Mouse (Mus musculus): Measurements from ENCODE around the gene Scn8a. TPM values are rescaled to one million over a fixed set of nuclear protein-coding genes. Genes with fewer than 3 reads are reported as not detected.
A peak's percentile ranks its signal among the peaks of the same experiment; 100 is the strongest.

Scn8a gene
- total and polyA plus RNA-seq, 3 experiments: 0.02 TPM; not detected in 2

DNA sequence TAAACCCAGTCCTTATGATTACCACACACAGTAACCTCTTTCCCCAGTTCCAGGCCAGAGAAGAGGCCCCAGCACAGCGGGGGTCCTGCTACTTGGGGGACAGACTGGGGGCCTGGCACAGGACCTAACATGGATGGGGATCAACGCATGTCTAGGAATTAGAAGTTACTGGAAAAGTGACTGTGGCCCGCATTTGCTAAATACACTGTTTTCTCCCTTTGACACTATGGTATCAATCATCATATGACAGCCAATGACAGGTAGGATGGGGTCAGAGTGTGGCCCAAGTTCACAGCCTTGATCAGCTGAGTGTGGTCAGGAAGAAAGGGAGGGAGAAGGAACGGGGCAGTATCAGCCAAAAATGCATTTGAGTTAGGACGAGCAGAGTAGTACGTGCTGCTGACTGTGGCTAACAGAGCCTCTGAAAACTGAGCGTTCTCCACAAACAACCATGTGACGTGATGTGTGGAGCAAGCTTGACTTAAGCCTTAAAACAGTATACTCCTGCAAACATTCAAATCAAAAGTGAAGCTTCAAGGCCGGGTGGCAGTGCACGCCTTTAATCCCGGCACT is 190.7 kb downstream of the Scn8a start:
- H3K27me3 ChIP-seq (ENCODE audit: control insufficient read depth, insufficient read depth, low read length): no peaks in the 10 kb centered on the region
- no peak overlapping the region for H3K27ac ChIP-seq
- H3K36me3 ChIP-seq (ENCODE audit: control insufficient read depth, insufficient read depth, low read length): no peaks in the 10 kb centered on the region
- DNase-seq: no peak
- intact Hi-C loops (cut with DNase I): no loop called here
- no peak overlapping the region for H3K4me3 ChIP-seq
- no peaks in the 10 kb centered on the region for H3K79me2 ChIP-seq (replicated peaks; ENCODE audit: control insufficient read depth, insufficient read depth, low read length)
- H3K4me1 ChIP-seq (ENCODE audit: control insufficient read depth, insufficient read depth, low read length): peaks cover 4% of the 10 kb centered on the region
- no peak for TF ChIP-seq EP300 (IDR thresholded peaks at IDR 0.05; ENCODE audit: insufficient read depth, low read depth, low read length)
- WGBS: 81% methylated on average over 11 of the region's 11 CpGs
- no peak overlapping the region for H3K9ac ChIP-seq (ENCODE audit: low read depth, low read length)

DNA sequence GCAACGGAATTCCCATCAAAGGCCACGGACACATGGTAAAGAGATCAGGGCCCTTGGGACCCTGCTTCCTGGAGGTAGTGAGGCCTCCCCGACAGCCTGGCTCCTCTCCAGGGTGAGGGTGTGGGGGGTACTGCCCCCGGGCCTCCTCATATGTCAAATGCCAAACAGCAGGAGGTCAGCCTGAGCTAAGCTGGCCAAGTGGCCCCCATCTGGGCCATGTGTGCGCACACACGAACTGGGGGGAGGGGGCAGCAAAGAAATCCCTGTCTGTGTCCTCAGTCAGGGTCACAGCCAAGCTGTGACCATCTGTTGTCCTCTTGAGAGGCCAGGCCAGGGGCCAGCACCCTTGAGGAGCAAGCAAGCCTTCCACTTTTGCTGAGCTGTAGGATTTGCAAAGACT is 195.4 kb downstream of the Scn8a start:
- DNase-seq: peak; percentile 46 to 62
- H3K9ac ChIP-seq (ENCODE audit: low read depth, low read length): no peak overlapping the region
- H3K79me2 ChIP-seq (replicated peaks; ENCODE audit: control insufficient read depth, insufficient read depth, low read length): no peaks in the 10 kb centered on the region
- H3K36me3 ChIP-seq (ENCODE audit: control insufficient read depth, insufficient read depth, low read length): no peaks in the 10 kb centered on the region
- peaks cover 22% of the 10 kb centered on the region for H3K4me1 ChIP-seq (ENCODE audit: control insufficient read depth, insufficient read depth, low read length)
- H3K27me3 ChIP-seq (ENCODE audit: control insufficient read depth, insufficient read depth, low read length): no peaks in the 10 kb centered on the region
- no peak for TF ChIP-seq CTCF (IDR thresholded peaks at IDR 0.05)
- TF ChIP-seq POLR2A (IDR thresholded peaks at IDR 0.05; ENCODE audit: insufficient read depth, low read depth, low read length): no peak
- no peak for TF ChIP-seq EP300 (IDR thresholded peaks at IDR 0.05; ENCODE audit: insufficient read depth, low read depth, low read length)
- intact Hi-C loops (cut with DNase I): no loop called here
- H3K4me3 ChIP-seq: no peak overlapping the region
- WGBS: 31% methylated on average over 6 of the region's 6 CpGs
- peak overlapping the region; percentile 31; the same call in 1 of the 2 replicates for H3K27ac ChIP-seq

DNA sequence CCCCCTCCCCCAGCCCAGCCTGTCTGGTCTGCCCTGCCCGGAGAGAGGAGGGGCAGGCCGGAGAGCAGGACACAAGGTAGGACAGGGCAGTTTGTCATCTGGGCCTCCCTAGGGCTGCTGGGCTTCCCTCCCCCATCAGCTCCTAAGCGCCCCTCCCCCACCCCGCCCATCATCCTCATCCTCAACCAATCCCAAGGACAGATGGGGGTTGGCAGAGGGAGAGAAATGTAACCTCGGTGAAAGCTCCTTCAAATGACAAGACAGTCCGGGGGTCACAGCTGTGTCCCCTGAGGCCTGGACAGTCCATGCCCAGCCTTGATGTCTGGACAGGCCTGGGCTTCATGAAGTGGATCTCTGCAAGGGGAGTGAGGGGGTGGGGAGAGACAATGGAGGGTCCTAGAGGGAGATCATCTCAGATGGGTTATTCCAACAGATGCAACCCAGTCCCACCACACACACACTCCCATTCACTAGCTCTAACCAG is 196.7 kb downstream of the Scn8a start:
- intact Hi-C loops (cut with DNase I): no loop called here
- 64% methylated on average over 6 of the region's 6 CpGs for WGBS
- Histone ChIP-seq H3K9ac (ENCODE audit: low read depth, low read length) (no peak overlapping the region), H3K4me1 (ENCODE audit: control insufficient read depth, insufficient read depth, low read length) (peaks cover 22% of the 10 kb centered on the region), H3K4me3 (no peak overlapping the region), H3K36me3 (ENCODE audit: control insufficient read depth, insufficient read depth, low read length) (no peaks in the 10 kb centered on the region), H3K27me3 (ENCODE audit: control insufficient read depth, insufficient read depth, low read length) (no peaks in the 10 kb centered on the region), H3K27ac (no peak overlapping the region), H3K79me2 (replicated peaks; ENCODE audit: control insufficient read depth, insufficient read depth, low read length) (no peaks in the 10 kb centered on the region)
- no peak for DNase-seq
- TF ChIP-seq EP300 (IDR thresholded peaks at IDR 0.05; ENCODE audit: insufficient read depth, low read depth, low read length) (no peak), CTCF (IDR thresholded peaks at IDR 0.05) (no peak), POLR2A (IDR thresholded peaks at IDR 0.05; ENCODE audit: insufficient read depth, low read depth, low read length) (no peak)

DNA sequence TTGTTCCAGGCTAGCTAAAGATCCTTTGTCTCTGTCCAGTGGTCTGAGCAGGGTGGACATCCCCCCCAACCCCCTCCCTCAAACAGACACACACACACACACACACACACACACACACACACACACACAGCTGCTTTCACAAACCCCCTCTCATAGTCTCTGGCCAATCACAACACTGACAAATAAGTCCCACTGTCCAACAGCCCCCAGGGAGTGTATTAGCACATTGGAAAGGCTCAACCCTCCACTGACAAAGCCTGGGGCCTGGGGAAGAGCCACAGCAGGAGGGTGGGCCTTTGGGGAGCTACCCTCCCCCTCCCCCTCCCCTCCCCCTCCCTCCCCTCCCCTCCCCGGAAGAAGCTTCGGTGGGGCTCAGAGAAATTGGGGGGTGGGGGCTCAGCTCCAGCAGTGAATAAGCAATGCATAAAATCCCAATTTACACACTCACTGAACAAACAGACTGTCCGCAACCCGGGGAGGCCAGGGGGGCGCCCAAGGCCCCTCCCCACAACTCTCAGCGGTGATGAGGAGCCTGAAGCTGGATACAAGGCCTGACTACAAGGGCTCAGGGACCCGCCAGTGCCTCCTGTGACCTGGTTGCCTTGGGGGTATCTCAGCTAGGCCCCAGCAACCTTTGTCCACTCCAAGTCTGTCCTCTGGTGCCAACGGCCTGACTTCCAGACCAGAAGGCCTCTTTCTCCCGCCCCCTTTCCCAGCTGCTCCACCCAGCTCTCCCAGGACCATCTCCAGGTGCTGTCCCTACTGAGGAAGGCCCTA is 197.4 kb downstream of the Scn8a start:
- 49% methylated on average over 7 of the region's 9 CpGs for WGBS
- Histone ChIP-seq H3K4me1 (ENCODE audit: control insufficient read depth, insufficient read depth, low read length) (peaks cover 22% of the 10 kb centered on the region), H3K9ac (ENCODE audit: low read depth, low read length) (0 out of 2 replicates have a peak overlapping the region, but pooled peaks have one; percentile 15), H3K27ac (no peak overlapping the region; the same call in 1 of the 2 replicates), H3K79me2 (replicated peaks; ENCODE audit: control insufficient read depth, insufficient read depth, low read length) (no peaks in the 10 kb centered on the region), H3K27me3 (ENCODE audit: control insufficient read depth, insufficient read depth, low read length) (no peaks in the 10 kb centered on the region), H3K4me3 (no peak overlapping the region), H3K36me3 (ENCODE audit: control insufficient read depth, insufficient read depth, low read length) (no peaks in the 10 kb centered on the region)
- no peak for DNase-seq
- intact Hi-C loops (cut with DNase I): no loop called here
- TF ChIP-seq EP300 (IDR thresholded peaks at IDR 0.05; ENCODE audit: insufficient read depth, low read depth, low read length): no peak
- TF ChIP-seq CTCF (IDR thresholded peaks at IDR 0.05): no peak
- TF ChIP-seq POLR2A (IDR thresholded peaks at IDR 0.05; ENCODE audit: insufficient read depth, low read depth, low read length): no peak

DNA sequence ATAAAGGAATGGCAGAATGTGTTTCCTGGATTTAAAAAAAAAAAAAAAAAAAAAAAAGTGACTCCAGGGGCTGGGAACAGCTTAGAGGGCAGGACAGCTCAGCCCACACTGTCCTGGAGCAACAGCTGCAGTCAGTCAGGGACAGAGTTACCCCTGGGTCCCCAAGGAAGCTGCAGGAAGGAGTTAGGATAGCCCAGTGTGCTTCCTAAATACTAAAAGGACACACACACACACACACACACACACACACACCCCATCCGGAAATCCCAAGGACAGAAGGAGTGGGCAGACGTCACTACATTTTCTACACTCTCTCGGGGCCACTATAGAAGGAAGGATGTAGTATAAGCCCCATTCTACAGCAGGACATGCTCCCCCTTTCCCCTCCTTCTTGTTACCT is 198.4 kb downstream of the Scn8a start:
- no peaks in the 10 kb centered on the region for H3K79me2 ChIP-seq (replicated peaks; ENCODE audit: control insufficient read depth, insufficient read depth, low read length)
- no peaks in the 10 kb centered on the region for H3K27me3 ChIP-seq (ENCODE audit: control insufficient read depth, insufficient read depth, low read length)
- no peaks in the 10 kb centered on the region for H3K36me3 ChIP-seq (ENCODE audit: control insufficient read depth, insufficient read depth, low read length)
- no peak overlapping the region for H3K9ac ChIP-seq (ENCODE audit: low read depth, low read length)
- H3K4me3 ChIP-seq: no peak overlapping the region
- intact Hi-C loops (cut with DNase I): no loop called here
- 29% methylated on average over 3 of the region's 3 CpGs for WGBS
- H3K4me1 ChIP-seq (ENCODE audit: control insufficient read depth, insufficient read depth, low read length): peaks cover 25% of the 10 kb centered on the region
- TF ChIP-seq EP300 (IDR thresholded peaks at IDR 0.05; ENCODE audit: insufficient read depth, low read depth, low read length) (no peak), POLR2A (IDR thresholded peaks at IDR 0.05; ENCODE audit: insufficient read depth, low read depth, low read length) (no peak)
- no peak overlapping the region; the same call in 1 of the 2 replicates for H3K27ac ChIP-seq
- DNase-seq: peak in 1 of 2 experiments; percentile 55

DNA sequence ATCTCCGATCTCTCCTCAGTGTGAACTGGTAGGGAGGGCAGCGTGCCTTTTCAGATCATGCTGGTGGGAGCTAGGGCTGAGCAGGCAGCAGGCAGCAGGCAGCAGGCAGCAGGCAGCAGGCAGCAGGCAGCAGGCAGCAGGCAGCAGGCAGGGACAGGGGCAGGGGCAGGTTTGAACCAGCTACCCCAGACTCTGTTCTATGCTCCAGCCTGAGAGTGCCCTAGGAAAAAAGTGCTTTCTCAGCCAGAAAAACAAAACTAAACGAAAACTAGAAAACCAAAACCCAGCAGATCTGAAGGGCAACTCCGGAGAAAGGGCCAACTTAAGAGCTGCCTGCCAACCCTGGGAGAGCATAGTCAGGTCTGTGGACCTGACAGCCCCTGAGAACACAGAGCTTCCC is 199.0 kb downstream of the Scn8a start:
- no peaks in the 10 kb centered on the region for H3K27me3 ChIP-seq (ENCODE audit: control insufficient read depth, insufficient read depth, low read length)
- H3K79me2 ChIP-seq (replicated peaks; ENCODE audit: control insufficient read depth, insufficient read depth, low read length): no peaks in the 10 kb centered on the region
- no peak overlapping the region for H3K9ac ChIP-seq (ENCODE audit: low read depth, low read length)
- TF ChIP-seq POLR2A (IDR thresholded peaks at IDR 0.05; ENCODE audit: insufficient read depth, low read depth, low read length) (no peak), EP300 (IDR thresholded peaks at IDR 0.05; ENCODE audit: insufficient read depth, low read depth, low read length) (no peak), CTCF (IDR thresholded peaks at IDR 0.05) (no peak)
- no peak overlapping the region for H3K4me3 ChIP-seq
- peaks cover 25% of the 10 kb centered on the region for H3K4me1 ChIP-seq (ENCODE audit: control insufficient read depth, insufficient read depth, low read length)
- H3K27ac ChIP-seq: no peak overlapping the region; the same call in 1 of the 2 replicates
- H3K36me3 ChIP-seq (ENCODE audit: control insufficient read depth, insufficient read depth, low read length): no peaks in the 10 kb centered on the region
- intact Hi-C loops (cut with DNase I): no loop called here
- 76% methylated on average over 4 of the region's 4 CpGs for WGBS
- DNase-seq: no peak

All from heart, adult 2 months (tissue).